Mouse (Mus musculus) testis, adult 2 months (tissue): Measurements from ENCODE around the gene Cyp2b9.
"Not testable (repeated sequence)": the region's sequence is repeated elsewhere in the genome, so short reads cannot be mapped to it uniquely, and the experiment has no call there.

Experiments
- CTCF ChIP-seq: fragments of 200-500 bp; IDR thresholded peaks from 2 replicates; pipeline ENCODE4 v1.5.1; 2012; ENCODE audit warnings: low read depth, mild to moderate bottlenecking, inconsistent platforms, low read length, moderate library complexity; ENCODE audit not compliant: control insufficient read depth, insufficient read depth, insufficient replicate concordance
- POLR2A ChIP-seq: fragments of 200-500 bp; IDR thresholded peaks from 2 replicates; pipeline ENCODE4 v1.6.1; 2012; ENCODE audit warnings: low read depth, mild to moderate bottlenecking, inconsistent platforms, low read length, moderate library complexity; ENCODE audit not compliant: control insufficient read depth

DNA sequence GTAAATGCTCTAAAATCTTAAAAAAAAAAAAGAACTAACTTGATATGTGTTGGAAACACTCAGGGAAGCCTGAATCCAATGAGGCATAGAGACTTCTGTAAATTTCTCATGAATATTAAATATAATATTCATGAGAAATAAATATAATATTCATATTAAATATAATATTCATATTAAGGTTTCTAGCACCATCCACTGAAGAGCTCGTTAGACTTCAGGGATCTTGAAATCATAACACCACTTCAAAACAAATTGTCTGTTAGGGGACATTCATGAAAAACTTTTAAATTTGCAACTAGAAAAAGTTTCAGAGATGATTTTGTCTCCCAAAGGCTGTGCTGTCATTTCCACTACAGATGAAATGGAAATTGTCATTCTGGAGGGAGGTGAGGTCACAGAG is 86.8 kb downstream of the Cyp2b9 start, which contains the start of gene Vmn1r184:
- TF ChIP-seq POLR2A, CTCF: not testable (repeated sequence)
